Mouse (Mus musculus) MEL (cell line): ENCODE measurements at regions not wholly inside any gene's neighbourhood (a gene's known extent, or its start where the extent isn't known, plus 50 kb on each side); places are given as distances from the start of the nearest gene placed in this dataset.

Experiments
- DNase-seq: peaks from one replicate; pipeline ENCODE4 v3.0.0; 2011; ENCODE audit warnings: low read depth, low spot score
- H3K27ac ChIP-seq: 2 replicates; pipeline ENCODE4 v1.5.1; 2012; ENCODE audit warnings: low read depth, mild to moderate bottlenecking, control low read depth, low read length, moderate library complexity; ENCODE audit not compliant: control insufficient read depth
- H3K27me3 ChIP-seq, 2 experiments: fragments of 150-350 bp in 1 of 2; sonication (generic) in 1 of 2; 2 replicates each; pipeline ENCODE4 v1.6.1; 2012; ENCODE audit warnings: low read length in 2 of 2, mild to moderate bottlenecking in 2 of 2, improper control_type of control experiment in 1 of 2, moderate library complexity in 1 of 2; ENCODE audit not compliant: insufficient read depth in 2 of 2, control insufficient read depth in 1 of 2
- H3K36me3 ChIP-seq, 2 experiments: 2 replicates each; pipeline ENCODE4 v1.6.1; 2012 to 2014; ENCODE audit warnings: low read length in 2 of 2, improper control_type of control experiment in 1 of 2, inconsistent platforms in 1 of 2, mild to moderate bottlenecking in 1 of 2; ENCODE audit not compliant: insufficient read depth in 2 of 2, control insufficient read depth in 1 of 2
- H3K4me1 ChIP-seq, 2 experiments: fragments of 150-350 bp in 1 of 2; sonication (generic) in 1 of 2; 2 replicates each; pipeline ENCODE4 v1.6.1; 2012; ENCODE audit warnings: low read length in 2 of 2, improper control_type of control experiment in 1 of 2, mild to moderate bottlenecking in 1 of 2; ENCODE audit not compliant: insufficient read depth in 2 of 2, control insufficient read depth in 1 of 2
- H3K4me3 ChIP-seq, 2 experiments: fragments of 150-350 bp in 1 of 2; sonication (generic) in 1 of 2; 2 replicates each; pipeline ENCODE4 v1.5.1; 2012; ENCODE audit warnings: low read depth in 2 of 2, low read length in 2 of 2, mild to moderate bottlenecking in 2 of 2, moderate library complexity in 2 of 2, control low read depth in 1 of 2, improper control_type of control experiment in 1 of 2; ENCODE audit not compliant: control insufficient read depth in 1 of 2, insufficient read depth in 1 of 2
- H3K79me2 ChIP-seq: 2 replicates; pipeline ENCODE4 v1.6.1; 2012; ENCODE audit warnings: mild to moderate bottlenecking, low read length, moderate library complexity; ENCODE audit not compliant: control insufficient read depth, poor library complexity, insufficient read depth
- H3K9ac ChIP-seq: 2 replicates; pipeline ENCODE4 v1.6.1; 2012; ENCODE audit warnings: low read depth, mild to moderate bottlenecking, control low read depth, low read length, moderate library complexity; ENCODE audit not compliant: control insufficient read depth, poor library complexity, severe bottlenecking
- H3K9me3 ChIP-seq: fragments of 150-350 bp; sonication (generic); replicated peaks from 2 replicates; pipeline ENCODE4 v1.6.1; 2012; ENCODE audit warnings: mild to moderate bottlenecking, low read length, improper control_type of control experiment, moderate library complexity; ENCODE audit not compliant: insufficient read depth
- CHD1 ChIP-seq: IDR thresholded peaks from 2 replicates; pipeline ENCODE4 v1.6.1; 2012; ENCODE audit warnings: low read depth, mild to moderate bottlenecking, inconsistent platforms, low read length, improper control_type of control experiment
- ETS1 ChIP-seq: IDR thresholded peaks from 2 replicates; pipeline ENCODE4 v1.6.1; 2012; ENCODE audit warnings: low read depth, mild to moderate bottlenecking, inconsistent platforms, low read length, improper control_type of control experiment, moderate library complexity
- GATA1 ChIP-seq: IDR thresholded peaks from 2 replicates; pipeline ENCODE4 v1.6.1; 2011; ENCODE audit warnings: low read depth, low read length, improper control_type of control experiment
- HCFC1 ChIP-seq: IDR thresholded peaks from 2 replicates; pipeline ENCODE4 v1.6.1; 2012; ENCODE audit warnings: low read depth, mild to moderate bottlenecking, inconsistent platforms, low read length, improper control_type of control experiment, moderate library complexity
- JUND ChIP-seq: IDR thresholded peaks from 2 replicates; pipeline ENCODE4 v1.6.1; 2011; ENCODE audit warnings: low read depth, mild to moderate bottlenecking, improper control_type of control experiment, low read length
- MAFK ChIP-seq: IDR thresholded peaks from 2 replicates; pipeline ENCODE4 v1.6.1; 2011; ENCODE audit warnings: low read depth, mild to moderate bottlenecking, low read length, improper control_type of control experiment, borderline replicate concordance
- MXI1 ChIP-seq: IDR thresholded peaks from 2 replicates; pipeline ENCODE4 v1.6.1; 2011; ENCODE audit warnings: mild to moderate bottlenecking, low read depth, low read length, improper control_type of control experiment
- MYB ChIP-seq: IDR thresholded peaks from 2 replicates; pipeline ENCODE4 v1.6.1; 2011; ENCODE audit warnings: mild to moderate bottlenecking, low read depth, low read length, improper control_type of control experiment
- POLR2A ChIP-seq, 2 experiments: IDR thresholded peaks; 2 replicates each; pipeline ENCODE4 v1.6.1; 2011 to 2012; ENCODE audit warnings: low read length in 2 of 2, mild to moderate bottlenecking in 2 of 2, control low read depth in 1 of 2, improper control_type of control experiment in 1 of 2, low read depth in 1 of 2, moderate library complexity in 1 of 2; ENCODE audit not compliant: control insufficient read depth in 1 of 2, insufficient read depth in 1 of 2, poor library complexity in 1 of 2
- RCOR1 ChIP-seq: IDR thresholded peaks from 2 replicates; pipeline ENCODE4 v1.6.1; 2012; ENCODE audit warnings: low read depth, mild to moderate bottlenecking, inconsistent platforms, low read length, improper control_type of control experiment
- SIN3A ChIP-seq: IDR thresholded peaks from 2 replicates; pipeline ENCODE4 v1.6.1; 2012; ENCODE audit warnings: low read length, improper control_type of control experiment, inconsistent platforms
- TCF12 ChIP-seq: IDR thresholded peaks from 2 replicates; pipeline ENCODE4 v1.6.1; 2014; ENCODE audit warnings: low read depth, mild to moderate bottlenecking, inconsistent platforms, low read length, improper control_type of control experiment, moderate library complexity
- UBTF ChIP-seq: IDR thresholded peaks from 2 replicates; pipeline ENCODE4 v1.6.1; 2012; ENCODE audit warnings: low read depth, mild to moderate bottlenecking, inconsistent platforms, low read length, improper control_type of control experiment, moderate library complexity, borderline replicate concordance; ENCODE audit not compliant: insufficient read depth
- USF1 ChIP-seq: IDR thresholded peaks from 2 replicates; pipeline ENCODE4 v1.6.1; 2014; ENCODE audit warnings: low read depth, mild to moderate bottlenecking, inconsistent platforms, low read length, improper control_type of control experiment, moderate library complexity
- USF2 ChIP-seq, 2 experiments: IDR thresholded peaks; 2 replicates each; pipeline ENCODE4 v1.6.1; 2011 to 2012; ENCODE audit warnings: improper control_type of control experiment in 2 of 2, low read length in 2 of 2, borderline replicate concordance in 1 of 2, inconsistent platforms in 1 of 2, low read depth in 1 of 2, mild to moderate bottlenecking in 1 of 2; ENCODE audit not compliant: insufficient read depth in 1 of 2
- ZMIZ1 ChIP-seq: IDR thresholded peaks from 2 replicates; pipeline ENCODE4 v1.6.1; 2012; ENCODE audit warnings: low read depth, mild to moderate bottlenecking, inconsistent platforms, low read length, improper control_type of control experiment, moderate library complexity

GRCm38 (mm10) chr1:90527947-90528717 lies 74.6 kb upstream of the Cops8 start (continued):
- no peak for TF ChIP-seq ZMIZ1
- no peak for TF ChIP-seq CHD1

- DNase-seq = no peak
- Histone ChIP-seq H3K4me3 (no peak overlapping the region), H3K36me3 (no peaks in the 10 kb centered on the region), H3K27ac (no peak overlapping the region), H3K27me3 (no peaks in the 10 kb centered on the region), H3K4me1 (no peaks in the 10 kb centered on the region), H3K79me2 (no peaks in the 10 kb centered on the region), H3K9me3 (no peaks in the 10 kb centered on the region), H3K9ac (no peak overlapping the region)
- TF ChIP-seq SIN3A (no peak), MXI1 (no peak), ETS1 (no peak)
These were observed 69.3 kb upstream of the Cops8 start for GRCm38 (mm10) chr1:90533481-90533880.

- no peaks in the 10 kb centered on the region for H3K27me3 ChIP-seq
- DNase-seq = no peak
- no peaks in the 10 kb centered on the region for H3K9me3 ChIP-seq
- no peak overlapping the region for H3K9ac ChIP-seq
- H3K36me3 ChIP-seq = no peaks in the 10 kb centered on the region
- no peak overlapping the region for H3K27ac ChIP-seq
- no peaks in the 10 kb centered on the region for H3K79me2 ChIP-seq
- TF ChIP-seq SIN3A (no peak), TCF12 (no peak), HCFC1 (no peak), USF1 (no peak), POLR2A (IDR thresholded peaks at IDR 0.05; ENCODE audit: control insufficient read depth in 1 of 2, insufficient read depth in 1 of 2, low read depth in 1 of 2, low read length in 2 of 2, poor library complexity in 1 of 2) (no peak), MAFK (no peak), JUND (no peak), USF2 (IDR thresholded peaks at IDR 0.05; ENCODE audit: borderline replicate concordance in 1 of 2, insufficient read depth in 1 of 2, low read depth in 1 of 2, low read length in 2 of 2) (no peak), MYB (no peak), ZMIZ1 (no peak), ETS1 (no peak), GATA1 (no peak), RCOR1 (no peak), UBTF (no peak)
- no peak overlapping the region for H3K4me3 ChIP-seq
- H3K4me1 ChIP-seq = no peaks in the 10 kb centered on the region
These were observed 66.7 kb upstream of the Cops8 start for GRCm38 (mm10) chr1:90536105-90536504.
